Mouse (Mus musculus): ENCODE results near the gene Ntn1. TPM values are rescaled to one million over a fixed set of nuclear protein-coding genes. Genes with fewer than 3 reads are reported as not detected.

Gene Ntn1
- polyA plus RNA-seq, 1 experiment from 2014 or later: 18.3 TPM

DNA sequence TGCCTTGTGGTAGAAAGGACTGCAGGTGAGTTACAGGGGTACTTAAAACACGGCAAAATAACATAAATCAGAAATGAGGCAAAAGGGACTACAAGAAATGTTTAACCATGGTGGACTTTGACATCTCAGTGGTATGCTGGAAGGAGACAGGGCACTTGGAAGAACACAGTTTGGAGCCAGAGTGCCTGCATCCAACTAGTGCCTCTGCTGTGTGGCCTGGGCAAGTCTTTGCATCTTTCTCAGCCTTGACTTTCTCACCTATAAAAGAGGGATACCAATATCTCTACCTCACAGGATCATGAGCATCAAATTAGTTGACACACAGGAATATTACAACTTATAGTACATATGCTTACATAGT lies 12.0 kb downstream of the Ntn1 start:
- Histone ChIP-seq H3K9ac (no peak overlapping the region), H3K27ac (peak overlapping the region; percentile 90; the same call in 1 of the 2 replicates), H3K36me3 (no peaks in the 10 kb centered on the region), H3K4me1 (replicated peaks) (peaks cover 50% of the 10 kb centered on the region), H3K9me3 (replicated peaks) (no peaks in the 10 kb centered on the region), H3K27me3 (peaks cover 78% of the 10 kb centered on the region), H3K4me2 (no peak overlapping the region), H3K4me3 (no peak overlapping the region)
- ATAC-seq (replicated peaks; ENCODE audit: insufficient number of reproducible peaks, insufficient read depth, low FRiP score, low read depth): no peak
- WGBS: 60% methylated on average over 1 of the region's 1 CpGs

- no peaks in the 10 kb centered on the region for H3K9me3 ChIP-seq (replicated peaks)
- H3K36me3 ChIP-seq: no peaks in the 10 kb centered on the region
- H3K4me1 ChIP-seq (replicated peaks): peaks cover 53% of the 10 kb centered on the region
- peak overlapping the region; percentile 66; the same call in 1 of the 2 replicates for H3K4me3 ChIP-seq
- H3K9ac ChIP-seq: no peak overlapping the region
- peaks cover 81% of the 10 kb centered on the region for H3K27me3 ChIP-seq
- H3K4me2 ChIP-seq: peak overlapping the region; percentile 96
- ATAC-seq (replicated peaks; ENCODE audit: insufficient number of reproducible peaks, insufficient read depth, low FRiP score, low read depth): no peak
- peak overlapping the region; percentile 90 for H3K27ac ChIP-seq
- WGBS: 64% methylated on average over 11 of the region's 11 CpGs
Measured at GRCm38 (mm10) chr11:68387971-68388654, 12.5 kb downstream of the Ntn1 start.

DNA sequence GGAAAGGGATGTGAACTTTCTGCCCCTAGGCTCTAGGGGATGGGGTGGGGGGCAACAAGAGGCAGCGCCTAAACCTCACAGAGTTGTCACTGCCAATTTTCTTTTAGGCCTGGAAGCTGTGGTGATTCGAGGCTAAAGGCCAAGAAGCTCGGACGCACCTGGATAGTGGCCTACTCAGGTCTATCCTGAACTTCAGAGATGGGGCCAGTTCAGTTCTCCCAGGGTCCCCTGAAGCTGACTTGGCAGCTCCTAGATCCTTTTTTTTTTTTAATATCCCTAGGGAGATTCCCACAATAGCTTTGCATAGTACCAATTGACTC lies 13.2 kb downstream of the Ntn1 start:
- Histone ChIP-seq H3K9ac (peak overlapping the region; percentile 74), H3K4me2 (peak overlapping the region; percentile 96), H3K27ac (peak overlapping the region; percentile 90), H3K4me3 (peak overlapping the region; percentile 66), H3K27me3 (peaks cover 79% of the 10 kb centered on the region), H3K9me3 (replicated peaks) (no peaks in the 10 kb centered on the region), H3K4me1 (replicated peaks) (peaks cover 53% of the 10 kb centered on the region), H3K36me3 (no peaks in the 10 kb centered on the region)
- no peak for ATAC-seq (replicated peaks; ENCODE audit: insufficient number of reproducible peaks, insufficient read depth, low FRiP score, low read depth)
- 37% methylated on average over 4 of the region's 4 CpGs for WGBS

GRCm38 (mm10) chr11:68386589-68387440 lies 13.8 kb downstream of the Ntn1 start:
- Histone ChIP-seq H3K27me3 (peaks cover 79% of the 10 kb centered on the region), H3K4me2 (peak overlapping the region; percentile 96), H3K9ac (peak overlapping the region; percentile 74), H3K36me3 (no peaks in the 10 kb centered on the region), H3K27ac (peak overlapping the region; percentile 90), H3K4me3 (peak overlapping the region; percentile 66), H3K9me3 (replicated peaks) (no peaks in the 10 kb centered on the region), H3K4me1 (replicated peaks) (peaks cover 51% of the 10 kb centered on the region)
- peak; percentile 45 for ATAC-seq (replicated peaks; ENCODE audit: insufficient number of reproducible peaks, insufficient read depth, low FRiP score, low read depth)
- under 1% methylated on average over 87 of the region's 90 CpGs for WGBS

DNA sequence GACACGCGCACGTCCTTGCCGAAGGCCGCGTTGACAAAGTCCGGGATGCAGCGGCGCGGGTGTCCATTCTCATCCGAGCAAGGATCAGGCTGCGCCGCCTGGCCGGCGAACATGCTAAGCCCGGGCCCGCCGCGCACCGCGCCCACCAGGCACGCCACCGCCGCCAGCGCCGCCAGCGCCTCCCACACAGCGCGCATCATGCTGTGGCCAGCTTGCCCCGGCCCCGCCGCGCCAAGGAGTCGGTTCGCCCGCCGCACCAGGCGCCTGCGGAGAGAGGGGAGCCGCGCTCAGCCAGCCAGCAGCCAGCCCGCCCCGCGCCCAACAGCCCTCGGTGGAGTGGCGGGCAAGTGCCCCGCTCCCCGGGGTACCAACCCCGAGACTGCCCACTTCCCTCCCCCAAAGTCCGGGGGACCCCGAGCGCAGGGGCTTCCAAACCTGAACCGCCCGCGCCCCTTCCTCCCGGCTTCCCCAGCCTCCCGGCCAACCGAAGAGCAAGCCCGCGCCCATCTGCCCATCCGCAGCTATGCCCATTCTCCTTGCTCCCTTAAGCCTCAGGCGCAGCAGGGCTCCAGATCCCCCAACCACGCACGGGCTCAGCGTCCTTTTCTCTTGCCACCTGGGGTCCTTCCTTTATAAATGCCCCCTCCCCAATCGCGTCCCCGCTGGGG lies 14.6 kb downstream of the Ntn1 start:
- H3K36me3 ChIP-seq: no peaks in the 10 kb centered on the region
- peak overlapping the region; percentile 96 for H3K4me2 ChIP-seq
- WGBS: under 1% methylated on average over 60 of the region's 68 CpGs
- ATAC-seq (replicated peaks; ENCODE audit: insufficient number of reproducible peaks, insufficient read depth, low FRiP score, low read depth): no peak; the same call in 1 of the 2 replicates
- peak overlapping the region; percentile 74 for H3K9ac ChIP-seq
- H3K9me3 ChIP-seq (replicated peaks): no peaks in the 10 kb centered on the region
- H3K4me1 ChIP-seq (replicated peaks): peaks cover 43% of the 10 kb centered on the region
- H3K27me3 ChIP-seq: peaks cover 77% of the 10 kb centered on the region
- H3K27ac ChIP-seq: peak overlapping the region; percentile 90
- peak overlapping the region; percentile 66 for H3K4me3 ChIP-seq

GRCm38 (mm10) chr11:68385021-68385821 lies 15.4 kb downstream of the Ntn1 start:
- H3K4me3 ChIP-seq: peak overlapping the region; percentile 66
- peak overlapping the region; percentile 74 for H3K9ac ChIP-seq
- no peaks in the 10 kb centered on the region for H3K9me3 ChIP-seq (replicated peaks)
- H3K36me3 ChIP-seq: no peaks in the 10 kb centered on the region
- ATAC-seq (replicated peaks; ENCODE audit: insufficient number of reproducible peaks, insufficient read depth, low FRiP score, low read depth): no peak
- H3K4me1 ChIP-seq (replicated peaks): peaks cover 35% of the 10 kb centered on the region
- under 1% methylated on average over 94 of the region's 94 CpGs for WGBS
- peak overlapping the region; percentile 90; the same call in 1 of the 2 replicates for H3K27ac ChIP-seq
- peak overlapping the region; percentile 96 for H3K4me2 ChIP-seq
- H3K27me3 ChIP-seq: peaks cover 69% of the 10 kb centered on the region

- H3K4me1 ChIP-seq (replicated peaks): peaks cover 35% of the 10 kb centered on the region
- H3K27me3 ChIP-seq: peaks cover 69% of the 10 kb centered on the region
- no peaks in the 10 kb centered on the region for H3K9me3 ChIP-seq (replicated peaks)
- H3K27ac ChIP-seq: no peak overlapping the region
- peak overlapping the region; percentile 74 for H3K9ac ChIP-seq
- 4% methylated on average over 27 of the region's 27 CpGs for WGBS
- H3K4me3 ChIP-seq: peak overlapping the region; percentile 66
- H3K36me3 ChIP-seq: no peaks in the 10 kb centered on the region
- no peak for ATAC-seq (replicated peaks; ENCODE audit: insufficient number of reproducible peaks, insufficient read depth, low FRiP score, low read depth)
- peak overlapping the region; percentile 96 for H3K4me2 ChIP-seq
Measured at GRCm38 (mm10) chr11:68384592-68385020, 16.0 kb downstream of the Ntn1 start.

GRCm38 (mm10) chr11:68384131-68384530 lies 16.5 kb downstream of the Ntn1 start:
- Histone ChIP-seq H3K9ac (no peak overlapping the region), H3K9me3 (replicated peaks) (no peaks in the 10 kb centered on the region), H3K4me3 (peak overlapping the region; percentile 66), H3K36me3 (no peaks in the 10 kb centered on the region), H3K27me3 (peaks cover 64% of the 10 kb centered on the region), H3K4me1 (replicated peaks) (peaks cover 36% of the 10 kb centered on the region), H3K27ac (no peak overlapping the region), H3K4me2 (peak overlapping the region; percentile 96)
- ATAC-seq (replicated peaks; ENCODE audit: insufficient number of reproducible peaks, insufficient read depth, low FRiP score, low read depth): no peak
- 25% methylated on average over 12 of the region's 12 CpGs for WGBS

DNA sequence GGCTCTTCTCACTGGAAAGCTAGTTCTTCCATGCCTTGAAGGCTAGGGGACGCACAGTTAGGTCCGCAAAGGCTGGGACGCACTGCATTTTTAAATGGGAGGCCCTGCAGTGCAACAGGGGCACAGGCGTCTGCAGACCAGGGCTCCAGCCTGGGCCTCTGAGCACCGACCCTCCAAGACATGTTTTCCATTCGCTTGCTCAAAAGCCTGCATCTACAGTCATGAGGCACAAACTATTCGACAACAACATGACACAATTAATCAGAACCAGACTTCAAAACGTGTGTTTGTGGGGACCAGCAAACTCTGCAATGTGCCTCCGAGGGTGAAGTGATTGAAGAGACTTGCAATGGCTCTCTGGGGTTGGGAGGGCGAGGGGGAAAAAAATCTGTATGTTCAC lies 17.1 kb downstream of the Ntn1 start:
- ATAC-seq (replicated peaks; ENCODE audit: insufficient number of reproducible peaks, insufficient read depth, low FRiP score, low read depth): no peak
- Histone ChIP-seq H3K36me3 (no peaks in the 10 kb centered on the region), H3K4me3 (peak overlapping the region; percentile 66), H3K27me3 (peaks cover 58% of the 10 kb centered on the region), H3K27ac (no peak overlapping the region), H3K9ac (no peak overlapping the region), H3K9me3 (replicated peaks) (no peaks in the 10 kb centered on the region), H3K4me2 (peak overlapping the region; percentile 96), H3K4me1 (replicated peaks) (peaks cover 36% of the 10 kb centered on the region)
- 28% methylated on average over 10 of the region's 10 CpGs for WGBS

GRCm38 (mm10) chr11:68381833-68382232 lies 18.8 kb downstream of the Ntn1 start:
- 84% methylated on average over 1 of the region's 1 CpGs for WGBS
- peaks cover 44% of the 10 kb centered on the region for H3K27me3 ChIP-seq
- H3K9me3 ChIP-seq (replicated peaks): no peaks in the 10 kb centered on the region

More at GRCm38 (mm10) chr11:68381833-68382232, 18.8 kb downstream of the Ntn1 start:
- H3K36me3 ChIP-seq: no peaks in the 10 kb centered on the region
- H3K9ac ChIP-seq: no peak overlapping the region
- no peak overlapping the region for H3K27ac ChIP-seq
- H3K4me3 ChIP-seq: no peak overlapping the region
- no peak for ATAC-seq (replicated peaks; ENCODE audit: insufficient number of reproducible peaks, insufficient read depth, low FRiP score, low read depth)
- no peak overlapping the region for H3K4me2 ChIP-seq
- peaks cover 31% of the 10 kb centered on the region for H3K4me1 ChIP-seq (replicated peaks)
